Mouse (Mus musculus) E14TG2a.4 (cell line): ENCODE data around the gene Jmjd8.

Source experiments
- H3K27me3 ChIP-seq: 2 replicates; pipeline ENCODE4 v1.6.1; 2014; ENCODE audit warnings: low read length, control low read depth; ENCODE audit not compliant: insufficient read depth
- H3K36me3 ChIP-seq: 2 replicates; pipeline ENCODE4 v1.6.1; 2014; ENCODE audit warnings: low read length, control low read depth; ENCODE audit not compliant: insufficient read depth
- H3K4me1 ChIP-seq: replicated peaks from 2 replicates; pipeline ENCODE4 v1.6.1; 2014; ENCODE audit warnings: low read depth, low read length, control low read depth
- H3K4me3 ChIP-seq: replicated peaks from 2 replicates; pipeline ENCODE4 v1.5.1; 2014; ENCODE audit warnings: mild to moderate bottlenecking, low read length
- H3K9me3 ChIP-seq: 2 replicates; pipeline ENCODE4 v1.6.1; 2014; ENCODE audit warnings: low read length, control low read depth
- CTCF ChIP-seq: conservative IDR thresholded peaks from 2 replicates; pipeline ENCODE4 v1.5.1; 2014; ENCODE audit warnings: low read length
- NANOG ChIP-seq: IDR thresholded peaks from 2 replicates; pipeline ENCODE4 v1.6.1; 2014; ENCODE audit warnings: borderline replicate concordance, low read length, mixed read lengths
- POU5F1 ChIP-seq: IDR thresholded peaks from 2 replicates; pipeline ENCODE4 v1.6.1; 2014; ENCODE audit warnings: low read length, borderline replicate concordance

The Jmjd8 gene

DNA sequence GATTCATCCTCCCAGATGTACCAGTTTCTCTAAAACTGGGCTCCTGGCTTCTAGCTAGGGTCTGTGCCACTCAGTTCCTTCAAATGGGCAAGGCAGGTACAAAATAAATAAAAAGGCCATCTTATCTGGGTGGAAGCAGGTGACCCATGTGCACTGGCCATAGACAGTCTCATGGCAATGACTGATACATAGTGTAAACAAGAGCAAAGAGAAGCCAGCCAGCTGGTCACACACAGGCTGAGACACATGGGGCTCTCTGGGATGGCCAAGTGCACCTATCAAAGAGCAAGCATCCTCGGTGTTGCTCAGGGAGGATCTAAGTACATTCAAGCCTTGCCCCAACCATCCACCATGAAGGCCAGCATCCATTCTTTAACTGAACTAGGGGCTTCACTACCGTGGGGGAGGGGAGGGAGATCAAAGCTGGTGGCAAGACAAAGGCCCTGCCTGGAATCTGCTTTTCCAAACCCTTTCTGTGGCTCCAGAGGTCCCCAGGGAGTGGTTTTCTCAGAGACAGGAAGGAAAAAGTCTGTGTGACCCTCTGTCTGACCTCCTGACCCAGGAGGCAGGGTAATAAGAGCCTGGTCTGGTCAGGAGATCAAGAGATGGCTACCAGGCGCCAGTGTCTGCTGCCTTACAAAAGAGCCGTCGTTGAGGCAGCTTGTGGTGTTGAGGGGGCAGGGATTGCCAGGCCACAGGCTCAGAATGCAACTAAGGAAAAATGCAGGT, 52.4 kb downstream of the Jmjd8 start:
- no peaks in the 10 kb centered on the region; the same call in 1 of the 2 replicates for H3K27me3 ChIP-seq
- no peak overlapping the region for H3K4me3 ChIP-seq
- peaks cover 85% of the 10 kb centered on the region for H3K36me3 ChIP-seq
- TF ChIP-seq POU5F1, result no peak
- no peak for TF ChIP-seq NANOG
- TF ChIP-seq CTCF, result no peak
- no peaks in the 10 kb centered on the region for H3K9me3 ChIP-seq
- peaks cover 96% of the 10 kb centered on the region for H3K4me1 ChIP-seq
